ENCODE assay signal across 16 mouse cellular contexts in genomic region chr3:34503874-34504572, GRCm38 (mm10).
A peak's percentile ranks its signal among the peaks of the same experiment; 100 is the strongest.
DNase-seq lines count a peak whose midpoint lies in the region; ATAC-seq lines count a peak whose summit lies in the region.
"Had no signal": no experiment of that assay in that cellular context is flagged by ENCODE, and none has a peak within 500 bp of the region (broad histone marks: within the 10 kb centered on the region; RNA-seq: fewer than 3 reads in every experiment).

No protein-coding gene starts in this region.

- H3K4me1 ChIP-seq in neural tube, embryonic 12.5 days, result peaks cover 3% of the 10 kb centered on the region
- H3K4me1 ChIP-seq in hindbrain, embryonic 16.5 days (ENCODE audit: control insufficient read depth, insufficient read depth, low read depth, low read length), result peaks cover 2% of the 10 kb centered on the region; the same call in 1 of the 2 replicates
- H3K4me1 ChIP-seq: liver, embryonic 12.5 days; lung, embryonic 15.5 days; stomach, embryonic 15.5 days had no signal

- H3K36me3 ChIP-seq in neural tube, embryonic 12.5 days, result no peaks in the 10 kb centered on the region
- H3K36me3 ChIP-seq in hindbrain, embryonic 16.5 days (ENCODE audit: control insufficient read depth, insufficient read depth, low read length), result no peaks in the 10 kb centered on the region
- H3K36me3 ChIP-seq: liver, embryonic 12.5 days; lung, embryonic 15.5 days; stomach, embryonic 15.5 days had no signal

- peak; percentile 42 for DNase-seq in embryo, embryonic 10 days (ENCODE audit: low spot score)
- no peak for DNase-seq in embryo, embryonic 9.5 days (ENCODE audit: extremely low spot score)
- no peak for DNase-seq in neural tube, embryonic 10.5 days (ENCODE audit: extremely low spot score, low spot score)
- no peak for DNase-seq in kidney, postnatal 14 days
- no peak for DNase-seq in MN1 (ENCODE audit: low spot score)
- DNase-seq in adrenal gland, adult 2 months, result no peak
- DNase-seq: cerebellum, adult 18-20 months; kidney, adult 8-10 months; layer of hippocampus, postnatal 36 days; right cerebral cortex, postnatal 4 days had no signal

- no peak overlapping the region for H3K4me3 ChIP-seq in neural tube, embryonic 12.5 days
- no peak overlapping the region for H3K4me3 ChIP-seq in hindbrain, embryonic 16.5 days (ENCODE audit: low read length)
- H3K4me3 ChIP-seq: erythroblast, embryonic 14.5 days; liver, embryonic 12.5 days; lung, embryonic 15.5 days; stomach, embryonic 15.5 days had no signal

- H3K9me3 ChIP-seq in neural tube, embryonic 12.5 days, result peaks cover 3% of the 10 kb centered on the region; the same call in 1 of the 2 replicates
- H3K9me3 ChIP-seq in hindbrain, embryonic 16.5 days (ENCODE audit: control insufficient read depth, low read length), result no peaks in the 10 kb centered on the region
- H3K9me3 ChIP-seq: liver, embryonic 12.5 days; lung, embryonic 15.5 days; stomach, embryonic 15.5 days had no signal

- peak; percentile 84 for ATAC-seq in neural tube, embryonic 12.5 days (ENCODE audit: low FRiP score, low read depth)
- ATAC-seq in hindbrain, embryonic 16.5 days, result peak; percentile 63
- ATAC-seq: liver, embryonic 12.5 days had no signal

- 50% methylated on average over 13 of the region's 13 CpGs for WGBS in neural tube, embryonic 12.5 days
- 39% methylated on average over 13 of the region's 13 CpGs for WGBS in hindbrain, embryonic 16.5 days

- no peaks in the 10 kb centered on the region for H3K27me3 ChIP-seq in neural tube, embryonic 12.5 days (replicated peaks)
- H3K27me3 ChIP-seq in hindbrain, embryonic 16.5 days (replicated peaks; ENCODE audit: control insufficient read depth, insufficient read depth, low read length), result no peaks in the 10 kb centered on the region
- H3K27me3 ChIP-seq: liver, embryonic 12.5 days; lung, embryonic 15.5 days; stomach, embryonic 15.5 days had no signal

- H3K9ac ChIP-seq in neural tube, embryonic 12.5 days, result no peak overlapping the region
- no peak overlapping the region for H3K9ac ChIP-seq in hindbrain, embryonic 16.5 days (ENCODE audit: low read depth, low read length)
- H3K9ac ChIP-seq: liver, embryonic 12.5 days; lung, embryonic 15.5 days; stomach, embryonic 15.5 days had no signal

- H3K27ac ChIP-seq in neural tube, embryonic 12.5 days, result no peak overlapping the region
- no peak overlapping the region for H3K27ac ChIP-seq in hindbrain, embryonic 16.5 days (ENCODE audit: low read depth, low read length)
- H3K27ac ChIP-seq: liver, embryonic 12.5 days; lung, embryonic 15.5 days; stomach, embryonic 15.5 days had no signal

- H3K4me2 ChIP-seq in neural tube, embryonic 12.5 days (replicated peaks), result no peak overlapping the region
- H3K4me2 ChIP-seq in hindbrain, embryonic 16.5 days (ENCODE audit: low read length), result no peak overlapping the region
- H3K4me2 ChIP-seq: liver, embryonic 12.5 days; lung, embryonic 15.5 days; stomach, embryonic 15.5 days had no signal
